Mouse (Mus musculus) stomach, postnatal 0 days (tissue): ENCODE measurements around the gene Kcnj11.

ENCODE experiments used
- CTCF ChIP-seq: IDR thresholded peaks from 2 replicates; pipeline ENCODE4 v1.5.1; 2016; ENCODE audit warnings: antibody characterized with exemption, low read depth, mild to moderate bottlenecking, moderate library complexity
- EP300 ChIP-seq: optimal IDR thresholded peaks from 2 replicates; pipeline ENCODE3; 2016; ENCODE audit warnings: antibody characterized with exemption

GRCm38 (mm10) chr7:46044106-46044505, 56.5 kb downstream of the Kcnj11 start:
- no peak for TF ChIP-seq CTCF
- TF ChIP-seq EP300, result no peak
